Mouse (Mus musculus) liver, adult 2 months (tissue): Measurements from ENCODE around the gene Mob1b.

Experiments used
- CTCF ChIP-seq: fragments of 200-500 bp; IDR thresholded peaks from 2 replicates; pipeline ENCODE4 v1.5.1; 2011; ENCODE audit warnings: low read depth, low read length, control low read depth
- POLR2A ChIP-seq: fragments of 200-500 bp; IDR thresholded peaks from 2 replicates; pipeline ENCODE4 v1.6.1; 2011; ENCODE audit warnings: low read length, control low read depth; ENCODE audit not compliant: insufficient read depth; ENCODE audit errors: extremely low read depth

GRCm38 (mm10) chr5:88782072-88782765 lies 61.6 kb downstream of the Mob1b start:
- TF ChIP-seq POLR2A (no peak), CTCF (no peak)
